Mouse (Mus musculus) hematopoietic multipotent progenitor cell, adult 10-12 weeks (in vitro differentiated cells): ENCODE measurements around the gene Sigirr. TPM values are rescaled to one million over a fixed set of nuclear protein-coding genes. Genes with fewer than 3 reads are reported as not detected.

Experiments
- polyA plus RNA-seq: library from polyadenylated mRNA; stranded (reverse); fragments of >175 nt; gene quantifications from 2 replicates; pipeline ENCODE4 v1.2.3, GENCODE M21; 2012; ENCODE audit warnings: low replicate concordance

The Sigirr gene
- 44.4 and 49.0 TPM in 2 replicates for polyA plus RNA-seq

DNA sequence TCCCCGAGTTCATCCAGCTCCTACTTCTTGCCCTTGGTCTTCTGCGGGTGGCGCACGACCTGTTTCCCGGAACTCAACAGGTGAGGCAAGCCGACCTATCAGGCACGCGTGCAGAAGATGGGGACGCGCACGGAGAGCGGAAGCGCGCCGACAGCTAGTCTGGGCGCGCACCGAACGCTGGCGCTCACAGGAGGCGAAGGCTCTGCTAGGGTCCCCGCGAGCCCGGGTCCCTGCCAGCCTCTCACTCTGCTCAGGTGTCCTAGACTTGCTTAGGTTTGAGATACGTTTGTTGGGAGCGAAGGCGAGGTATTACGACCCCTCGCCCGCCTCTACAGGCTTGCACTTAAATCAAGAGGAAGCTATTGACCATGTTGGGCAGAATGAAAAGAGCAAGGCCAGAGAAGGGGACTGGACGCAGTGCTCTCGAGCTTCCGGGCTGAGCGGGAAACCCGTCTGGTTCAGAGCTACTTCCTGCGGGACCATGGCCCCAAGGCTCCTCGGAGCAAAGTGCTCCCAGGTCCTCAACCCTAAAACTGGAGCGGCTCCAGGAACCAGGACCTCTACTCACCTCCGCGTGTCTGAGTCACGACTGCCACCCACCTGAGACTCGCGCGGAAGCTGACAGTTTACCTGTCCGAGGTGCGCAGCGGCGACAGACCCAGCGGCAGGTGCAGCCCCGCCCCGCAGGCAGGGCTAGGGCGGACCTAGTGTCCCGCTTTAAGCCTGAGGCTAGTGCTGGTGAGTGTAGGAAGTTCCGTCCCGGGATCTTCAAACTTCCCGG lies at the start of gene Sigirr:
TSS of gene Sigirr (minus strand) at position 662 of the 781 bp plus-strand sequence.

DNA sequence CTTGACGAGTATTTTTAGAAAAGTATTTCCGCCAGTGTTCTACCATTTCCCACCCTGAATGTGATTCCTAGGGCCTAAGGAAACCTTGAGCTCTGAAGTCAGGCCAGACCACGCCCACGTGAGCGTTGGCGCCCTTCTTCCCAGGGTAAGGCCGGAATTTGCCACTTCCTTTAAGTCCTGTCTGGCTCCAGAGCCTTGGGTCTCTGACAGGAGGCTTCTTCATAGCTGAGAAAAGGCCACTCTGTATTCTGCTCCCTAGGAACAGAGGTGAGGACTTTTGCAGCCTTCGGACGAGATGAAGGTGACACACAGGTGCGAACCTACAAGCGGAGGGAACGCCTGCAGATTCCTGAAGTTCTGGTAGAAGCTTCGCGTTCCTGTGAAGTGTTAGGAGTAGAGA lies 21.9 kb upstream of the Sigirr start, which contains the start of gene Ptdss2:
TSS of gene Ptdss2 (plus strand) at position 138 of the 400 bp plus-strand sequence.

DNA sequence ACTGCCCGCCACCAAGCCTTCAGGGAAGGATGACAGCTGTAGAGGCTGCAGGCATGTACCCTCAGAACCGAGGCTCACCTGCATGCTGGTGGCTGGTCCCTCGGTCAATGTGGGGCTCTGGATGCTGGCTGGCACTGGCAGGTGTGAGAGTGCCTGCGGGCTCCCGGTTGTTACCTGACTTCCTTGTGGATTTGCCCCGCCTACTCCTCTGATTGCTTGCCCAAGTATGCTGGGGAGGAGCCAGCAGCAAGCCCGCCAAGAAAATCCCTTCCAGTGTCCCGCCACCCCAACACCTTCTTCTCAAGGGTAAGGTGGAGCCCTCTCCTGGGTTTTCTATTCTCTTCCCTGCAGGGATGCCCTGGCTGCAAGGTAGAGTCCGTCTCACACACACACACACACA lies 17.3 kb upstream of the Sigirr start, which contains the start of gene Ano9:
TSS of gene Ano9 (minus strand) at position 171 of the 400 bp plus-strand sequence.

DNA sequence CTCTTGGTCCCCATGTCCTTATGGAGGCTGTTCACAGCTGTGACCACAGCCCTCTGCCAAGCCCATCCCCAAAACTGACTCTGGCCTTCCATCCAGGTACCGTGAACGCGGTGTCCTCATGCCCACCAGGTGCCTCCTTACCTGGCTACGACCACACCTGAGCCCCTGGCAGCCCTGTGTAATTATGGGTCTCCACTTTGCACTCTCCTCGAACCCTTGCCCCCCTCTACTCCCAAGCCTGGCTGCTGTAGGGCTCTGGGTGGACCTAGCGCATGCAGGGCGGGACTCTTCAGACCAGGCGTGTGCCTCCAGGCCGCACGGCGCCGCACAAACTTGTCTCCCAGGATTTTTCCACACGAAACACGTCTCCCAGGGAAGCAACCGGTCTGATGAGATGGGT lies 22.5 kb downstream of the Sigirr start, which contains the start of gene Pkp3:
TSS of gene Pkp3 (plus strand) at position 378 of the 400 bp plus-strand sequence.

DNA sequence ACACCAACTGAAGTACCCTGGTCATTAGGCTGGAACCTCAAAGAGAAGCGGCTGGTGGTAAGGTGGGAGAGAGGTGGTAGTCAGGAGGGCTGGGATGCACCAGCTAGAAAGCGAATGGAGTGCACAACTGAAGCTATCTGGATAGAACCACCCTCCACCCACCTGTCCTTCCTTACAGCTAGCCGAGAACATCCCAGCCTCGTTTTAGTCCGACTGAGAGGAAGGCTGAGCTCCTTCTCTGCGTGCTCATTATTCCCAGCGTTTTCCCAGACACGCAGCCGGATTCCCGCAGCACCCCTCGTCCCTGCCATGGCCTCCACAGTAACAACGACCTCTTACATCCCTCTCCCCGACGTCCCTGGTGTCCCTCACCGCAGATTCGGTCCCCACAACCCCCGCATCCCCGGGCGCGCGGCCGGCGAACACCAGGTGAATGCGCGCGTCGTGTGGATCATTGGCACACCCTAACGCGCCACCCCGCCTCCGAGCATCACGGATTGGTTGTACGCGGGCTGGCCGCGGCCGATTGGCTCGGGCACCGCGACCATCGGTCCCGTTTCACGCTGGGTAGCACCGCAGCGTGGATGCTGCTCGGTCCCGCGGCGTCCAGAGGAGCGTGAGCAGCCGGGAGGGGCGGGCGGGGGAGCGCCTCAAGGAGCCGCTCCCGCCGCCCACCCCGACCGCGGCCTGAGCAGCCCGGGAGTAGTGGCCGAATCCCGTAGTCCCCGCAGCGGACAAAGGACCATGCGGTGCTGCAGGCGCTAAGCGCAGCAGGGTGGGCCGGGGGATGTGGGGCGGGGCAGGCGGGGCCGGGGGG lies 39.7 kb downstream of the Sigirr start, which contains the start of gene B4galnt4:
TSS of gene B4galnt4 (plus strand) at position 679 of the 817 bp plus-strand sequence.

Other genes starting within 250 kb of the Sigirr start
- not detected in 2 replicates for gene Gm45785, start 244.2 kb downstream of the Sigirr start, polyA plus RNA-seq
- 84.4 and 159 TPM in 2 replicates for gene Ric8a, start 243.6 kb downstream of the Sigirr start, polyA plus RNA-seq
- gene Bet1l, start 243.0 kb downstream of the Sigirr start, polyA plus RNA-seq, result 5.3 and 13.3 TPM in 2 replicates
- gene Psmd13, start 218.6 kb downstream of the Sigirr start, polyA plus RNA-seq, result 14.0 and 45.3 TPM in 2 replicates
- gene Sirt3, start 218.3 kb downstream of the Sigirr start, polyA plus RNA-seq, result 25.2 and 43.6 TPM in 2 replicates
- not detected in 2 replicates for gene Cox8b, start 200.1 kb downstream of the Sigirr start, polyA plus RNA-seq
- 0.27 TPM in 1 of 2 replicates, not detected in the other for gene Nlrp6, start 179.7 kb downstream of the Sigirr start, polyA plus RNA-seq
- 14.9 and 15.1 TPM in 2 replicates for gene Pgghg, start 159.2 kb downstream of the Sigirr start, polyA plus RNA-seq
- gene Ifitm5, start 150.3 kb downstream of the Sigirr start, polyA plus RNA-seq, result not detected in 2 replicates
- gene Gm45717, start 144.6 kb downstream of the Sigirr start, polyA plus RNA-seq, result not detected in 2 replicates
- 17.6 and 125 TPM in 2 replicates for gene Ifitm2, start 144.6 kb downstream of the Sigirr start, polyA plus RNA-seq
- 8.5 TPM in 2 replicates for gene Ifitm1, start 133.4 kb downstream of the Sigirr start, polyA plus RNA-seq
- 25.7 and 51.0 TPM in 2 replicates for gene Ifitm3, start 89.8 kb downstream of the Sigirr start, polyA plus RNA-seq
- 4.0 and 4.9 TPM in 2 replicates for gene Ifitm6, start 82.6 kb downstream of the Sigirr start, polyA plus RNA-seq
- not detected in 2 replicates for gene Gm17387, start 71.4 kb downstream of the Sigirr start, polyA plus RNA-seq
- gene B4galnt4, start 39.5 kb downstream of the Sigirr start, polyA plus RNA-seq, result 3.7 and 11.5 TPM in 2 replicates
- 30.0 and 50.9 TPM in 2 replicates for gene Pkp3, start 22.4 kb downstream of the Sigirr start, polyA plus RNA-seq
- not detected in 2 replicates for gene Ano9, start 17.2 kb upstream of the Sigirr start, polyA plus RNA-seq
- 25.5 and 46.6 TPM in 2 replicates for gene Ptdss2, start 21.8 kb upstream of the Sigirr start, polyA plus RNA-seq
- gene Rnh1, start 72.3 kb upstream of the Sigirr start, polyA plus RNA-seq, result 9.0 and 40.5 TPM in 2 replicates
- 32.3 and 36.1 TPM in 2 replicates for gene Hras, start 93.4 kb upstream of the Sigirr start, polyA plus RNA-seq
- gene Lrrc56, start 93.6 kb upstream of the Sigirr start, polyA plus RNA-seq, result 13.6 and 20.7 TPM in 2 replicates
- gene Lmntd2, start 113.5 kb upstream of the Sigirr start, polyA plus RNA-seq, result 4.7 and 9.3 TPM in 2 replicates
- gene Rassf7, start 115.3 kb upstream of the Sigirr start, polyA plus RNA-seq, result 18.6 and 26.2 TPM in 2 replicates
- 119 and 133 TPM in 2 replicates for gene Phrf1, start 128.2 kb upstream of the Sigirr start, polyA plus RNA-seq
- 136 and 455 TPM in 2 replicates for gene Irf7, start 165.9 kb upstream of the Sigirr start, polyA plus RNA-seq
- gene Cdhr5, start 176.2 kb upstream of the Sigirr start, polyA plus RNA-seq, result 0.06 and 0.34 TPM in 2 replicates
- gene Sct, start 178.6 kb upstream of the Sigirr start, polyA plus RNA-seq, result 0.21 TPM in 1 of 2 replicates, not detected in the other
- 0.11 TPM in 1 of 2 replicates, not detected in the other for gene Drd4, start 191.4 kb upstream of the Sigirr start, polyA plus RNA-seq
- gene Deaf1, start 227.1 kb upstream of the Sigirr start, polyA plus RNA-seq, result 16.9 and 54.5 TPM in 2 replicates
- 23.7 and 40.6 TPM in 2 replicates for gene Tmem80, start 227.2 kb upstream of the Sigirr start, polyA plus RNA-seq
- 0.34 and 0.65 TPM in 2 replicates for gene Eps8l2, start 238.3 kb upstream of the Sigirr start, polyA plus RNA-seq